Mouse (Mus musculus) lung, embryonic 16.5 days (tissue): ENCODE measurements around the gene C5ar1. TPM values are rescaled to one million over a fixed set of nuclear protein-coding genes. Genes with fewer than 3 reads are reported as not detected.

Experiments
- ATAC-seq: fragments of 200-750 bp; cut with Nextera tagmentation; 2 replicates; pipeline ENCODE4 v1.8.0; 2017; ENCODE audit warnings: low read depth, mild to moderate bottlenecking, moderate library complexity
- H3K27ac ChIP-seq: fragments of 300-500 bp; sonication (generic); 2 replicates; pipeline ENCODE4 v1.5.1; 2014; ENCODE audit warnings: mild to moderate bottlenecking, control low read depth, low read length
- H3K27me3 ChIP-seq: fragments of 300-500 bp; sonication (generic); 2 replicates; pipeline ENCODE4 v1.6.1; 2014; ENCODE audit warnings: low read depth, low read length, mixed read lengths; ENCODE audit not compliant: control insufficient read depth, insufficient read depth
- H3K36me3 ChIP-seq: fragments of 300-500 bp; sonication (generic); 2 replicates; pipeline ENCODE4 v1.6.1; 2014; ENCODE audit warnings: low read length; ENCODE audit not compliant: control insufficient read depth, insufficient read depth
- H3K4me1 ChIP-seq: fragments of 300-500 bp; sonication (generic); replicated peaks from 2 replicates; pipeline ENCODE4 v1.6.1; 2014; ENCODE audit warnings: low read length, mixed read lengths; ENCODE audit not compliant: control insufficient read depth, insufficient read depth
- H3K4me2 ChIP-seq: fragments of 300-500 bp; sonication (generic); 2 replicates; pipeline ENCODE4 v1.6.1; 2014; ENCODE audit warnings: low read depth, low read length, control low read depth
- H3K4me3 ChIP-seq: fragments of 300-500 bp; sonication (generic); 2 replicates; pipeline ENCODE4 v1.5.1; 2014; ENCODE audit warnings: mild to moderate bottlenecking, low read length, control low read depth
- H3K9ac ChIP-seq: fragments of 300-500 bp; sonication (generic); 2 replicates; pipeline ENCODE4 v1.6.1; 2014; ENCODE audit warnings: low read length, control low read depth
- H3K9me3 ChIP-seq: fragments of 300-500 bp; sonication (generic); 2 replicates; pipeline ENCODE4 v1.6.1; 2016; ENCODE audit warnings: low read length; ENCODE audit not compliant: control insufficient read depth
- WGBS: fragments of 180-500 bp; shearing (Covaris S2); extraction: QIAGEN DNeasy Blood & Tissue Kit; methylation state at CpG from one replicate; pipeline ENCODE4 v1.1.7; 2014; 5-methylcytosine and 5-hydroxymethylcytosine counted together
- polyA plus RNA-seq: library from polyadenylated mRNA; unstranded; fragments of >200 nt; fragmentation: Nextera tagmentation; extraction: Ambion mirVana; gene quantifications from 2 replicates; pipeline ENCODE4 v1.2.1, GENCODE M21; 2015

Gene C5ar1
- polyA plus RNA-seq, 1 experiment from 2014 or later = 3.4 TPM

DNA sequence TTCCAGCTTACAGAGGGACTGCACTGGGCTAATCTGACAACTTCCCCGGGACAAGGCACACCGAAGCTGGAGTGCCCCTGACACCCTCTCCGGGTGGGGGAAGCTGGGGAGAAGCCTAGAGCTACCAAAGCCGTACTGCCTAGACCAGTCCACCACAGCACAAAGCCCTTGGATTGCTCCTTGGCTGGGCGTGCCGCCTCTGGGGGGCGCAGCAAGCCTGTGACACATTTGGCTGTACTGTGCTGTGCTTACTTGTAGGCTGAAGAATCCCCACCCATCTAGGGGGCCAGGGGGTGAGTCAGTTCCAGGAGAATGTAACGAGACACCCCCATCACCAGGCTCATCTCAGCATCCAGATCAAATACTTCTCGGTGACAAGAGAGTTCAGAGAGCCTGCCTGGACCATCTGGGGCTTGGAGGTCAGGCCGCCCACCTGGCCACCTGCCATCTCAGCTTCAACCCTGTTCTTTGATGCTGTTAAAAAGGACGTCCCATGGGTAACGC lies 48.4 kb downstream of the C5ar1 start:
- Histone ChIP-seq H3K4me2 (no peak overlapping the region), H3K27ac (no peak overlapping the region), H3K4me3 (no peak overlapping the region), H3K9me3 (no peaks in the 10 kb centered on the region), H3K27me3 (no peaks in the 10 kb centered on the region), H3K9ac (no peak overlapping the region), H3K4me1 (peaks cover 12% of the 10 kb centered on the region; the same call in 1 of the 2 replicates), H3K36me3 (peaks cover 30% of the 10 kb centered on the region)
- no peak for ATAC-seq
- 73% methylated on average over 12 of the region's 12 CpGs for WGBS

DNA sequence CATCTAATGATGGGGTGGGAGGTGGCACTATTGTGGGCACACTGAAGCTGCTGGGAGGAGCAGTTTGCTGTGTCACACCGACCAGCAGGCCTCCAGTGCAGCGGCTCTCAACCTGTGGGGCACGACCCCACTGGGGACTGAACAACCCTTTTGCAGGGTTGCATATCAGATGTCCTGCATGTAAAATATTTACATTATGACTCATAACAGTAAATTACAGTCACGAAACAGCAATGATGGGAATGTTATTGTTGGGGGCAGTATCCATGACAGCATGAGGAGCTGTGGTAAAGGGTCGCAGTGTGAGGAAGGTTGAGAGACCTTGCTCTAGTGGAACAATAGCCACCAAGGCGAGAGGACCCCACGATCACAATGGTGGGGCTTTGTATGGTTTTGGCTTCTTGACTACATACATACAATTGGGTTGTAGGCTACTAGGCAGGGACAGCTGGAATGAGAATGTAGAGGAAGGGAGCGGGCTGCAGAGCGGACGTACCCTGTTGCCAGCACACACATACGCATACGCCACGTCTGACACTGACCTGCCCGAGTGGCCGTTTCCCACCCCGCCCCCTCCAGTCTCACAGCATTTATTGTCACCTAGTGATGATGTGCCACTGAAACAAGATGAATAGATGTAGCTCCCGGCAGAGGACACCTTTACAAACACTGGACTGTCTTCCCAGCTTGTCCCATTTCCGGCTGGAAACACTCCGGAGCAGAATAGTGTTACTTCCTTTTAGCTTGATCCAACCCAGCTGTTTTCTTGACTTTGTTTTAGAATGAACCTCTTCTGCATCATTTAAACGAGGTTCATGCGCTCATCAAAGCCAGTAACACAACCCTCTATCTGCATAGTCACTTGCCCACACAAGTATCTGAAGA lies 50.3 kb downstream of the C5ar1 start:
- peak; percentile 64 for ATAC-seq
- H3K36me3 ChIP-seq = peaks cover 11% of the 10 kb centered on the region
- H3K9ac ChIP-seq = no peak overlapping the region
- no peaks in the 10 kb centered on the region for H3K9me3 ChIP-seq
- no peaks in the 10 kb centered on the region for H3K27me3 ChIP-seq
- H3K4me2 ChIP-seq = no peak overlapping the region
- WGBS = 56% methylated on average over 21 of the region's 21 CpGs
- peaks cover 12% of the 10 kb centered on the region; the same call in 1 of the 2 replicates for H3K4me1 ChIP-seq
- no peak overlapping the region for H3K4me3 ChIP-seq
- H3K27ac ChIP-seq = peak overlapping the region; percentile 58

DNA sequence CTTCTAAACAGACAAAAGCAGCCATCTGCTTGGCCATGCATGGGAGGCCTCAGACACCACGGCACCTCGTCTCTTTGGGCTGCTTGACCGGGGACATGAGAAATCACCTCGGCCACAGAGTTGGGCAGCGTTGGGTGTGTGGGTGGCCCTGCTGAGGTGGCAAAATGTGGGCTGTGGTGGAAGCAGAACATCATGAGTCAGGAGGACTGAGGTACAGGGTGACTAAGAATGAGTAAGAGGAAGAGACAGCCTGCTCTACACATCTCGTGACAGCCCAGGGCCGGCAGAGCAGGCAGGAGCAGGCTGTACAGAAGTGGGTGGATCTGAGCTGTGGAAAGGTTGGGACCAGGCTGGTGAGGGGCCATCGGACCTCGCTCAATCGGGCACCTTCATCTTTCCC lies 51.8 kb downstream of the C5ar1 start:
- ATAC-seq = no peak
- peaks cover 5% of the 10 kb centered on the region for H3K36me3 ChIP-seq
- 81% methylated on average over 10 of the region's 10 CpGs for WGBS
- H3K9ac ChIP-seq = no peak overlapping the region
- H3K4me2 ChIP-seq = no peak overlapping the region
- no peaks in the 10 kb centered on the region for H3K27me3 ChIP-seq
- H3K27ac ChIP-seq = no peak overlapping the region
- H3K9me3 ChIP-seq = no peaks in the 10 kb centered on the region
- peaks cover 12% of the 10 kb centered on the region; the same call in 1 of the 2 replicates for H3K4me1 ChIP-seq
- H3K4me3 ChIP-seq = no peak overlapping the region

DNA sequence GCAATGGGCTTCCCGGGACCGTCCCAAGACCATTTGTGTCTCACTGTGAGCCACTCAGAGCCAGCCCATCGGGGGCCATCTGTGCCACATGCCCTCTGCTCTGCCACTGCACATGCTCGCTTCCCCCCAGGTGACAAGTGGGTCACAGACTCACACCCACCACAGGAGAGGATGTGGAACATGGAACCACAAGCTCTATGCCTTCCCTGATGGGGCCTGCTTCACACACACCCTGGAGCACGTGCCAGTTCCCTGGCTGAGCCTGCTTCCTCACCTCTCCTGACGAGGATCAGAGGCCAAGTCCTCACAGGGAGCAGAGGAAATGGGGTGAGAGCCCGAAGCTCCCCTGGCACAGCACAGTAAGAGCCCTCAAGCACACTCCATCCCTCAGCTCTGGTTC lies 52.3 kb downstream of the C5ar1 start:
- no peak overlapping the region for H3K9ac ChIP-seq
- H3K4me1 ChIP-seq = peaks cover 12% of the 10 kb centered on the region; the same call in 1 of the 2 replicates
- no peak for ATAC-seq
- H3K4me3 ChIP-seq = no peak overlapping the region
- H3K4me2 ChIP-seq = no peak overlapping the region
- 81% methylated on average over 7 of the region's 7 CpGs for WGBS
- H3K27ac ChIP-seq = no peak overlapping the region
- H3K27me3 ChIP-seq = no peaks in the 10 kb centered on the region
- no peaks in the 10 kb centered on the region for H3K9me3 ChIP-seq
- H3K36me3 ChIP-seq = peaks cover 7% of the 10 kb centered on the region

DNA sequence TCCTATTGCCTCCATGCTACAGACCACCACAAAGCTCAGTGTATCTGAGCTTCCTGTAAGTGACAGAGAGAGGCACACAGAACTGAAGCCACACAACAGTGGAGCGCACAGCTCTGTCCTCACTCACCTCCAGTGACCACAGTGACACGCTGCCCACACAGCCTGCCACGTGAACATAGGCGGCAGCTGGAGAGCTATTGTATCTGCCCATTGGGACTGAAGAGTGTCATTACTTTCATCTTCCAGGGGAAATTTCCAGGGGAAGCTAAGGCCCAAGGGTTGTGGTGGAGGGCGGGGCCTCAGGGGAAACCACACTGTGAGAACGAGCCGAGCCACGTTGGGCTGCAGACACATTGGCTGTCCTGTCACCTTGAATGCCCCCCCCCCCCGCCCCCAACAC lies 54.5 kb downstream of the C5ar1 start:
- no peak for ATAC-seq
- no peak overlapping the region for H3K27ac ChIP-seq
- peaks cover 12% of the 10 kb centered on the region; the same call in 1 of the 2 replicates for H3K4me1 ChIP-seq
- no peaks in the 10 kb centered on the region for H3K27me3 ChIP-seq
- no peaks in the 10 kb centered on the region for H3K9me3 ChIP-seq
- no peak overlapping the region for H3K9ac ChIP-seq
- no peak overlapping the region for H3K4me3 ChIP-seq
- WGBS = 77% methylated on average over 9 of the region's 9 CpGs
- H3K4me2 ChIP-seq = no peak overlapping the region
- peaks cover 5% of the 10 kb centered on the region for H3K36me3 ChIP-seq

DNA sequence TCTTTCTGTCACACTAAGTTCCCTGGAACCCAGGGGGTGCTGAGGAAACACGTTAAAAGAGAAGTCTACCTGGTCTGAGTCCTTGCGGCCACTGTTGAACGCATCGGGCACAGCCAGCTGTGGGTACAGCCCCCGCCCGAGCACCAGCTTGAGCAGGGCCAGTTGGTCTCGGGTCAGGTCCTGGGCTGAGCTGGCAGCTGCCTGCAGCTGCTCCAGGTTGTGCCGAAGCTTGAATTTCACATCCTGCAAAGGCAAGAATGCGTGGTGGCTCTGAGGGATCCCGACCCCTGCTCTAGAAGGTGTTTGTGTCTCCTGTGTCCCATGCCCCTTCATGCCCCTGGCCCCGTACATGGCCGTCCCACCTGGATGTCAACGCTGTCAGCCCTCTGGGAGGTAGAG lies 55.8 kb downstream of the C5ar1 start:
- Histone ChIP-seq H3K4me1 (peaks cover 1% of the 10 kb centered on the region; the same call in 1 of the 2 replicates), H3K9me3 (no peaks in the 10 kb centered on the region), H3K9ac (no peak overlapping the region), H3K4me2 (no peak overlapping the region), H3K4me3 (no peak overlapping the region), H3K27ac (no peak overlapping the region), H3K36me3 (peaks cover 12% of the 10 kb centered on the region), H3K27me3 (no peaks in the 10 kb centered on the region)
- no peak for ATAC-seq
- WGBS = 89% methylated on average over 13 of the region's 13 CpGs

DNA sequence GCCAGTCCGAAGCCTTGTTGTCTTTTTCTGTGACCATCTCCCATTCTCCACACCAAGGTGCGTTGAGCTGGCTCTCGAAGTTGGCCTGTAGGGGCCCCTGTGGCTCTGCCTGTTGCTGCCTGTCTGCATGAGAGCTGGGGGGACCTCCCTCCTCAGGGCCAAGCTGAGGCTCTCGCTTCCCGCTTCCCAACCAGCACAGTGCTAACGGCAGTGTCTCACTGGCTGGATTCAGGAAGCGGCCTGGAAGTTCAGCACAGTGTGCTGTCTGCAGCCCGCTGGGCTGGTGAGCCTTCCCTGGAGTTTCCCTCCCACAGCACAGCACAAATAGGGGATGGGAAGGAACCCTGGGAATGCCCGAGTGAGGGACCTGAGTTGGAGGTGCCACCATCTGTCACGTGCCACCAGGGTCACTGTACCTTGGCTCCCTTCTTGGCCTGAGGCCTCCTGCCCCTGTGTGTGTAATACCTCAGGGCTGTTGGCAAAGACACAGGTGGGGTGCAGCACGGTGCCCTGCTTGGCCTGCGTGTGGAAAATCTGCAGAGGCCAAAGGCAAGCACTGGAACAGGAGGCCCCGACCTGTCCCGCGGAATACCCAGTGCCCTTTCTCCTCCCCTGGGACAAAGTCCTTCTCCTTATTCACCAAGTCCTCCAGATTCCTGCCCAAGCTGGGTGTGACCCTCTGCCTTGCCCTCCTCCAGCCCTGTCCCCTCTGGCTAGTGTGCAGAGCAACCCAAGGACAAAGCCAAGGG lies 56.4 kb downstream of the C5ar1 start:
- H3K9me3 ChIP-seq = no peaks in the 10 kb centered on the region
- H3K27ac ChIP-seq = no peak overlapping the region
- H3K36me3 ChIP-seq = peaks cover 15% of the 10 kb centered on the region
- no peak overlapping the region for H3K9ac ChIP-seq
- no peak overlapping the region for H3K4me2 ChIP-seq
- no peak overlapping the region for H3K4me3 ChIP-seq
- 87% methylated on average over 15 of the region's 15 CpGs for WGBS
- H3K27me3 ChIP-seq = no peaks in the 10 kb centered on the region
- ATAC-seq = no peak
- no peaks in the 10 kb centered on the region for H3K4me1 ChIP-seq

DNA sequence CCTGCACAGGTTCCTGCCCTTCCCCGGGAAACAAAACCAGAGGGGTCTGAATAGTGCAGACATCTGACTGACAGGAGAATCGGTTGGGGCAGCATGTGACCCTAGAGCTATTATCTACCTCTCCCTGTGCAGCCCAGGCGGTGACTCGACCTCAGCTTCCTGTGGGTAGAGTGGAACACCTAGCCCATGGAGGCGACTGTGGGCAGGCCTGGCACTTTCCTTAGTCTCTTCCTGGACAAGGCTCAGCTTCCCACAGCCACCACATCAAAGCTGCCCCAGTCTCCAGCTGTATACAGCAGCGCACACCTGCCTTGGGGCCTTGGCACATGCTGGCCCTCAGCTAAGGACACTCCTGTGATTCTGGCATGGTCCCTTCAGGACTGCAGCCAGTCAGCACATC lies 58.2 kb downstream of the C5ar1 start:
- Histone ChIP-seq H3K36me3 (peaks cover 22% of the 10 kb centered on the region), H3K9me3 (no peaks in the 10 kb centered on the region), H3K4me1 (no peaks in the 10 kb centered on the region), H3K27me3 (no peaks in the 10 kb centered on the region), H3K9ac (no peak overlapping the region), H3K4me2 (no peak overlapping the region), H3K27ac (no peak overlapping the region), H3K4me3 (no peak overlapping the region)
- 78% methylated on average over 6 of the region's 6 CpGs for WGBS
- ATAC-seq = no peak

DNA sequence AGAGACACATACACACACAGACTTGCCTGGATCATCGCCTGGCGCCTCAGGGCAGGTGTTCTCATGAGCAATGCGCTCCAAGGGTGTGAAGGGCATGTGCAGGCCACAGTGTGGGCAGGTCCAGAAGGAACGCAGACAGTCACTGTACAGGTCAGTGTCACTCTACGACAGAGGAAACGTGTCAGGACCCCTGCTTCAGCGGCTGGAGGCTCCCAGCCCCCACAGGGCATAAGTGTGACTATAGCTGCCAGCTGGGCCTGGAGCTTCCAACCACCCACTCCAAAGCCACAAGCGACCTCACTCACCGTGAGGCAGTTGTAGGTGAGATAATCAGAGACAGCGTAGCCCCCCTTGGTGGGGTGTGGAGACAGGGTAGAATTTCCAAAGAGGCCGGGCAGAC lies 60.8 kb downstream of the C5ar1 start:
- Histone ChIP-seq H3K4me3 (no peak overlapping the region), H3K27ac (no peak overlapping the region), H3K36me3 (peaks cover 24% of the 10 kb centered on the region), H3K27me3 (no peaks in the 10 kb centered on the region), H3K4me2 (no peak overlapping the region), H3K9ac (no peak overlapping the region), H3K9me3 (no peaks in the 10 kb centered on the region), H3K4me1 (no peaks in the 10 kb centered on the region)
- 75% methylated on average over 11 of the region's 11 CpGs for WGBS
- ATAC-seq = no peak
